Mouse (Mus musculus) liver, embryonic 16.5 days (tissue): ENCODE measurements around the gene Arhgap25. TPM values are rescaled to one million over a fixed set of nuclear protein-coding genes. Genes with fewer than 3 reads are reported as not detected.
"Not testable (repeated sequence)": the region's sequence is repeated elsewhere in the genome, so short reads cannot be mapped to it uniquely, and the experiment has no call there.

Experiments
- ATAC-seq: fragments of 200-750 bp; cut with Nextera tagmentation; 2 replicates; pipeline ENCODE4 v1.8.0; 2017; ENCODE audit warnings: low read depth, mild to moderate bottlenecking, moderate number of reproducible peaks, moderate library complexity
- H3K27ac ChIP-seq: fragments of 300-500 bp; sonication (generic); 2 replicates; pipeline ENCODE4 v1.5.1; 2014; ENCODE audit warnings: mild to moderate bottlenecking, low read length
- H3K27me3 ChIP-seq: fragments of 300-500 bp; sonication (generic); 2 replicates; pipeline ENCODE4 v1.6.1; 2014; ENCODE audit warnings: low read depth, low read length, mixed read lengths; ENCODE audit not compliant: control insufficient read depth, insufficient read depth
- H3K36me3 ChIP-seq: fragments of 300-500 bp; sonication (generic); 2 replicates; pipeline ENCODE4 v1.6.1; 2014; ENCODE audit warnings: mild to moderate bottlenecking; ENCODE audit not compliant: control insufficient read depth, insufficient read depth
- H3K4me1 ChIP-seq: fragments of 300-500 bp; sonication (generic); 2 replicates; pipeline ENCODE4 v1.6.1; 2014; ENCODE audit warnings: low read depth, low read length, mixed read lengths; ENCODE audit not compliant: control insufficient read depth
- H3K4me2 ChIP-seq: fragments of 300-500 bp; sonication (generic); 2 replicates; pipeline ENCODE4 v1.6.1; 2014; ENCODE audit warnings: low read depth, low read length, mixed read lengths
- H3K4me3 ChIP-seq: fragments of 300-500 bp; sonication (generic); 2 replicates; pipeline ENCODE4 v1.5.1; 2014; ENCODE audit warnings: low read depth, mild to moderate bottlenecking, low read length
- H3K9ac ChIP-seq: fragments of 300-500 bp; sonication (generic); 2 replicates; pipeline ENCODE4 v1.6.1; 2014; ENCODE audit warnings: low read depth, low read length
- H3K9me3 ChIP-seq: fragments of 300-500 bp; sonication (generic); replicated peaks from 2 replicates; pipeline ENCODE4 v1.6.1; 2016; ENCODE audit warnings: low read length; ENCODE audit not compliant: control insufficient read depth
- WGBS: fragments of 180-500 bp; shearing (Covaris S2); extraction: QIAGEN DNeasy Blood & Tissue Kit; methylation state at CpG from one replicate; pipeline ENCODE4 v1.1.7; 2014; ENCODE audit not compliant: insufficient replicate concordance; 5-methylcytosine and 5-hydroxymethylcytosine counted together
- polyA plus RNA-seq: library from polyadenylated mRNA; unstranded; fragments of >200 nt; fragmentation: Nextera tagmentation; extraction: Ambion mirVana; gene quantifications from 2 replicates; pipeline ENCODE4 v1.2.1, GENCODE M21; 2015

Gene Arhgap25
- polyA plus RNA-seq, 1 experiment from 2014 or later: 4.7 TPM

DNA sequence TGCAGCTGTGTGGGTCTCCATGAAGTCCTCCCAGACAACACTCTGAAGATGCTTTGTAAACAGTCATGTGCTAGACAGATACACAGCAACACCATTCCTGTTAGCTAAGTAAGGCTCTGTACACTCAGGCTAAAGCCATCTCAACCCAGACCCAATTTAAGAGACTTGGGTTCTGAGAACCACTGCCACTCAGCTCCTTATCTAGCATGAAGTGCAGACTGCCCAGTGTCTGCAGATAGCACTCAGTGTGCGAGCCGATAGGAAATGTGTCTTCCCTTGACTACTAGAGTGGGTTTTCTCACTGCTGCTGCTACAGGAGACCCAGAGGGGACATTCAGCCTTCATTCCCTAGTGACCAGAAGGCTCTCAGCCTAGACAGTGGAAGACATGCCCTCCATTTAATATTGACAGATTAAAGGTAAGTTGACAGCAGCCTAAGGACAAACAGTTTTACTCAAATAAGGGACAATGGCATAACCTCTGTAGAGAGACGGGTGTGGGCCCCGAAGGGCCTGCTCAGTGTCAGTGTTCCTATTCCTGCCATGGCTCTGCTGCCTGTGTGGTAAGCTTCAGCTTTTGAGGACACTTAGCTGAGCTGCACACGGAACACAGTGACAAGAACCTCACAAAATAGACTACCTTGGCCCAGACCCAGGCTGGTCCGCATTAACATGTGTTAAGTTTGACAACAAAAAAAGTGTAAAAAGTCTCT, 5.1 kb downstream of the Arhgap25 start:
- H3K27me3 ChIP-seq: no peaks in the 10 kb centered on the region
- 40% methylated on average over 6 of the region's 6 CpGs for WGBS
- H3K4me1 ChIP-seq: peaks cover 38% of the 10 kb centered on the region
- no peaks in the 10 kb centered on the region for H3K36me3 ChIP-seq
- H3K9me3 ChIP-seq: no peaks in the 10 kb centered on the region
- peak overlapping the region; percentile 41 for H3K4me2 ChIP-seq
- H3K27ac ChIP-seq: peak overlapping the region; percentile 71
- peak overlapping the region; percentile 1; the same call in 1 of the 2 replicates for H3K9ac ChIP-seq
- H3K4me3 ChIP-seq: peak overlapping the region; percentile 5; the same call in 1 of the 2 replicates
- peak; percentile 89 for ATAC-seq

DNA sequence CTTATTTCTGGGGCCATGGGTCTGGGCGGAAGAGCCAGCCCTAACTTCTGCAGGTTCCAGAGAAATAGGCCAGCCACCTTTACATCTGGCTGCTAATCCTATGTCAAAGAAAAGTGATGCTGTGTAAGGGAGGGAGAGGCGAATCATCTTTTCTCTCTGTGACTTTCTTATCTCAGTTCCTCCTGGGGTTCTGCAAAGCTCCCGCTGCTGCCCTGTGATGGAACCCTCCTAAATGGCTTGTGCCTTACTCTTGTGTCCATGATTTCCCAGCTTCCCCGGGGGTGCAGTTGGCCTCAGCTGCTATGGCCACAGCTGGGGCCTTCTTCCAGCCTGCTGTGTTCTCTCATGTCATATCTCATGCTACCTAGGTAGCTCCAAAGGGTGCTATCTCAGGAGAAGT, 5.7 kb downstream of the Arhgap25 start:
- H3K9me3 ChIP-seq: no peaks in the 10 kb centered on the region
- peak overlapping the region; percentile 71 for H3K27ac ChIP-seq
- no peaks in the 10 kb centered on the region for H3K27me3 ChIP-seq
- 0 out of 2 replicates have a peak overlapping the region, but pooled peaks have one; percentile 1 for H3K9ac ChIP-seq
- peak; percentile 66 for ATAC-seq
- peaks cover 38% of the 10 kb centered on the region for H3K4me1 ChIP-seq
- no peaks in the 10 kb centered on the region for H3K36me3 ChIP-seq
- H3K4me2 ChIP-seq: peak overlapping the region; percentile 41; the same call in 1 of the 2 replicates
- WGBS: 37% methylated on average over 4 of the region's 4 CpGs
- no peak overlapping the region for H3K4me3 ChIP-seq

DNA sequence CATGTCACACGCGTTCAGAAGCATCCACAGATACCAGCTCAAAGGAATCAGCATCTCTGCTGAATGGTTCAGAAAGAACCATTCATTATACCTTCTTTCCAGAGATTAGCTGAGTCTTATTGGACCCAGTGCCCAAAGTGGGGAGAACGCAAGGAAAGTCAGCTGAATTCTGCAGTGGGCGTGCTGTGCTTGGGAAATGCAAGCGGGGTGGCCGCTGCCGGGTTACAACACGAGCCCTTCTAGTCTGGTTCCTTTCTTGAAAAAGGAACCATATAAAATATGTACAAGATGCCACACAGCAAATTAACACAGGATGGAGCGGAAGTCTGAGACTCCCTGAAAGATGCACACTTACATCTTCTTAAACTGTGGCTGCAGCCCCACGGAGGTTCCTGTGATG, 7.9 kb downstream of the Arhgap25 start:
- WGBS: 78% methylated on average over 10 of the region's 10 CpGs
- no peak for ATAC-seq
- H3K36me3 ChIP-seq: no peaks in the 10 kb centered on the region

DNA sequence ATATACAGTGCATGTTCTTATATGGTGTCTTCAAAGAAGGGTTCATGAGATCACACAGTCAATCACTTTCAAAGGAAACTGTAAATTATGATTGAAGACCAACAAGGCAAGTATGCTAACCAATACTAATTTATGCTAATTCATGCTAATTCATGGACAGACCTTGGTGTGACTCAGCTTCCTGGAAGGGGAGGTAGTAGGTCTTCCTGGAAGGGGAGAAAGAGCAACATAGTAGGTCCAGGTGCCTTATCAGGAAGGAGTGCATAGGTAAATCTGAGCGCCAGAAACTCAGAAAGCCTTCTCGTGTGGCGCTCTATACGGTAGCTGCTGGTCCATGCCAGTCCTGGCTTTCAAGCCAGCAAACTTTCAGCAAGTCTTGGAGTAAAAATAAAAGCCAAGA, 8.8 kb downstream of the Arhgap25 start:
- ATAC-seq: no peak
- 85% methylated on average over 4 of the region's 4 CpGs for WGBS
- peaks cover 31% of the 10 kb centered on the region for H3K4me1 ChIP-seq
- H3K36me3 ChIP-seq: no peaks in the 10 kb centered on the region
- no peak overlapping the region for H3K9ac ChIP-seq
- H3K27me3 ChIP-seq: no peaks in the 10 kb centered on the region
- H3K9me3 ChIP-seq: no peaks in the 10 kb centered on the region
- H3K4me2 ChIP-seq: no peak overlapping the region
- H3K4me3 ChIP-seq: no peak overlapping the region
- H3K27ac ChIP-seq: no peak overlapping the region

More for the DNA sequence above, 7.9 kb downstream of the Arhgap25 start:
- Histone ChIP-seq H3K9me3 (no peaks in the 10 kb centered on the region), H3K27me3 (no peaks in the 10 kb centered on the region), H3K4me3 (no peak overlapping the region), H3K4me2 (no peak overlapping the region), H3K9ac (no peak overlapping the region), H3K4me1 (peaks cover 38% of the 10 kb centered on the region), H3K27ac (no peak overlapping the region)

DNA sequence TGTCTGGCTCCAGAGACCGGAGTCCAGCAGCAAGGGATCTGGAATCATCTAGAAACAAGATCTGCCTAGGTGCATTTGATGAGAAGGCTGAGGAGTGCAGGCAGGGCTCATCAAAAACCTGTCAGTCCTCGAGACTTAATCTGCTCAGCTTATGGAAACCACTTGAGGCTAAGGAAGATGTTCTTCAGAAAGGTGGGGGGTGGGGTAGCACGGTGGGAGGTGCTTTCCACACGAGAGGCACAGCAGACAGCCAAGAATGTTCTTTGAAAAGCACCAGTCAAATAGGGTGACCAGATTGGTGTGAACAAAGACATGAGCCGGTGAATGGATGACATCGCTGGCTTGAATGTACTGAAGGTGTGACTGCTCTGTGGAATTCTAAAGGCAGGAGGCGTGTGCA, 9.3 kb downstream of the Arhgap25 start:
- Histone ChIP-seq H3K4me2 (no peak overlapping the region), H3K27ac (no peak overlapping the region), H3K36me3 (no peaks in the 10 kb centered on the region), H3K27me3 (no peaks in the 10 kb centered on the region), H3K9ac (no peak overlapping the region), H3K9me3 (no peaks in the 10 kb centered on the region), H3K4me3 (no peak overlapping the region), H3K4me1 (peaks cover 28% of the 10 kb centered on the region)
- ATAC-seq: no peak
- 71% methylated on average over 7 of the region's 7 CpGs for WGBS

DNA sequence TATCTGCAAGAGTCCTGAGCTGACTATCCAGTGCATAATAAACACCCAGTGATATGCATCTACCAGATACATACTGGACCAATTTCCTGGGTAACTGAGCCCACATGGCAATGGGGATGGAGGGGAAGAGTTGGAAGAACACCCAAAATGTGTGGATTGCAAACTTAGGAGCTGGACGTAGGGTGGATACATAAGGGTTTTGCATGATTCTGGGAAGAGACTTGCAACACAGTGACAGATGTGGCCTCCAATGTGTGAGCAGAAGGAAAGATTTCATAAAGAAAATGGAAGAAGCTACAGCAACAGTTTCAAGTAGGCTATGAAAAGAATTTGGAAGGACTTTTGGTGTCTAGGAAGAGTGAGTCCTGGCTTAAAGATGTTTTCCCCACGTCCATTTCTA, 10.0 kb downstream of the Arhgap25 start:
- Histone ChIP-seq H3K4me3 (no peak overlapping the region), H3K4me2 (no peak overlapping the region), H3K27me3 (no peaks in the 10 kb centered on the region), H3K9ac (no peak overlapping the region), H3K9me3 (no peaks in the 10 kb centered on the region), H3K36me3 (no peaks in the 10 kb centered on the region), H3K4me1 (peaks cover 21% of the 10 kb centered on the region), H3K27ac (no peak overlapping the region)
- WGBS: 69% methylated on average over 2 of the region's 2 CpGs
- no peak for ATAC-seq

DNA sequence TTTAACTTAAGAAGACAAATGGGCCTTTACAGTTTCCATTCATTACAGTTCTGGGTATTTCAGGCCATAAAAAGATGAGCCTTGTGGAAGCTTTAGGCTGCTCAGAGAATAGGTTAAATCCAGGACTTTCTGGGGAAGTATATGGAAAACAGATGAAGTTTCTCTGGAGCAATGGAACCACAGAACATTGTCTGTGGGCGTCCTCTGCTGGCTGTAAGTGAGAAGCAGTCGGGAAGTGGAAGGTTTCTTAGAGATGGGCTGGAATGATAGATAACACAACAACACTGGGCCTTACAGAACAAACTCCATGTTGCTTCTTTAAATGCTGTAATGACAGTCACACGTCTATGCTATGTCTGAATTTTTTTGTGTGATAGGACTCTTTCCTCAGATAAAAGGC, 10.8 kb downstream of the Arhgap25 start:
- Histone ChIP-seq H3K27ac (no peak overlapping the region), H3K4me1 (peaks cover 13% of the 10 kb centered on the region), H3K9me3 (no peaks in the 10 kb centered on the region), H3K4me2 (no peak overlapping the region), H3K27me3 (no peaks in the 10 kb centered on the region), H3K36me3 (no peaks in the 10 kb centered on the region), H3K4me3 (no peak overlapping the region), H3K9ac (no peak overlapping the region)
- WGBS: 24% methylated on average over 3 of the region's 3 CpGs
- ATAC-seq: no peak

DNA sequence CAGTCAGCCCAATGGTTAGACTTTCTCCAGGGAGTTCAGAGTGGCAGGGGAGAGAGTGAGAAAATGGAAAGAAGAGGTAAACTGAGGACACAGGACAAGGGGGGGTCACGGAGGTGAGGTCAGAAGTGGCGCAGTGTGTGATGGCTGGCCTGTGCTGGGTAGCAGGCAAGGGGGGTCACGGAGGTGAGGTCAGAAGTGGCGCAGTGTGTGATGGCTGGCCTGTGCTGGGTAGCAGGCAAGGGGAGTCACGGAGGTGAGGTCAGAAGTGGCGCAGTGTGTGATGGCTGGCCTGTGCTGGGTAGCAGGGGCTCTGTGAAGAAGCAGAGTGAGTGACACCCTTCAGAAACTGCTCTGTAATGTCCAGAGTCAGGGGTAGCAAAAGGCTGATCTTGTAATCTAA, 11.4 kb downstream of the Arhgap25 start:
- H3K9me3 ChIP-seq, H3K27ac ChIP-seq: not testable (repeated sequence)

DNA sequence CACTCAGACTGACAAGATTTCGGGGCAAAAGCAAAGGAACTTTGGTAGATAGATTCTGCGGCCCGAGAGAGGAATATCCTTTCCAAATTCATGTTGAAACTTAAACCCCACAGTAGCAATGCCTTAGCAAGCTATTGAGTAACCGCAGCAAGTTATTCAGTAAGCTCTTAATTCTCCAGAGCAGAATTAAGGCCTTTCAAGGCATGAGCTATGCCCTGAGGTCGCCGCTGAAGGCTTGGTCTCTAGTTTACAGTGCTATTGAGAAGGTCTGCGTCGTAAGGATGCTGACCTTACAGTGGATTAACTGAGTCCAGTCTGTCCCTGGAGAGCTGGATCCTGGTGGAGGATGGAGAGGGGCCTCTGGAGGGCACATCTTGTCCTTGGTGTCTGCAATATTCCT, 12.5 kb downstream of the Arhgap25 start:
- 76% methylated on average over 8 of the region's 8 CpGs for WGBS
- no peak overlapping the region for H3K9ac ChIP-seq
- peaks cover 8% of the 10 kb centered on the region for H3K4me1 ChIP-seq
- no peak overlapping the region for H3K4me3 ChIP-seq
- no peaks in the 10 kb centered on the region for H3K27me3 ChIP-seq
- no peak overlapping the region for H3K27ac ChIP-seq
- no peak for ATAC-seq
- H3K4me2 ChIP-seq: no peak overlapping the region
- H3K36me3 ChIP-seq: no peaks in the 10 kb centered on the region
- H3K9me3 ChIP-seq: no peaks in the 10 kb centered on the region

More for the DNA sequence above, 11.4 kb downstream of the Arhgap25 start:
- H3K9ac ChIP-seq, ATAC-seq, H3K4me1 ChIP-seq, H3K4me3 ChIP-seq, H3K27me3 ChIP-seq, H3K4me2 ChIP-seq, H3K36me3 ChIP-seq: not testable (repeated sequence)
- 77% methylated on average over 6 of the region's 6 CpGs for WGBS
